Mouse (Mus musculus) ES-E14 (cell line): ENCODE data around the gene Klf2. TPM values are rescaled to one million over a fixed set of nuclear protein-coding genes. Genes with fewer than 3 reads are reported as not detected.

ENCODE experiments used
- DNase-seq: peaks from one replicate; pipeline ENCODE4 v3.0.0-alpha.2; 2013; ENCODE audit warnings: low read depth, low spot score
- H3K27ac ChIP-seq: 2 replicates; pipeline ENCODE4 v1.5.1; 2012; ENCODE audit warnings: low read depth, mild to moderate bottlenecking, low read length, moderate library complexity, mixed read lengths; ENCODE audit not compliant: poor library complexity, insufficient read depth, severe bottlenecking
- H3K36me3 ChIP-seq: 2 replicates; pipeline ENCODE4 v1.6.1; 2012; ENCODE audit warnings: mild to moderate bottlenecking, low read length, moderate library complexity, mixed read lengths; ENCODE audit not compliant: control insufficient read depth, poor library complexity, insufficient read depth, severe bottlenecking
- H3K4me1 ChIP-seq, 2 experiments: fragments of 150-350 bp in 1 of 2; sonication (generic) in 1 of 2; 2 replicates each; pipeline ENCODE4 v1.6.1; 2012; ENCODE audit warnings: low read length in 2 of 2, mild to moderate bottlenecking in 1 of 2, mixed read lengths in 1 of 2; ENCODE audit not compliant: control insufficient read depth in 2 of 2, insufficient read depth in 2 of 2, poor library complexity in 1 of 2
- H3K4me3 ChIP-seq, 2 experiments: fragments of 150-350 bp in 1 of 2; sonication (generic) in 1 of 2; 2 replicates each; pipeline ENCODE4 v1.5.1; 2012; ENCODE audit warnings: low read length in 2 of 2, low read depth in 1 of 2, mild to moderate bottlenecking in 1 of 2, mixed read lengths in 1 of 2; ENCODE audit not compliant: insufficient read depth in 1 of 2, poor library complexity in 1 of 2, severe bottlenecking in 1 of 2
- H3K9ac ChIP-seq: 2 replicates; pipeline ENCODE4 v1.6.1; 2012; ENCODE audit warnings: low read depth, mild to moderate bottlenecking, low read length, mixed read lengths; ENCODE audit not compliant: poor library complexity, insufficient read depth, severe bottlenecking
- H3K9me3 ChIP-seq: fragments of 150-350 bp; sonication (generic); 2 replicates; pipeline ENCODE4 v1.6.1; 2012; ENCODE audit warnings: low read depth, mild to moderate bottlenecking, low read length; ENCODE audit not compliant: control insufficient read depth, insufficient read depth
- CHD2 ChIP-seq: IDR thresholded peaks from 2 replicates; pipeline ENCODE4 v1.6.1; 2014; ENCODE audit warnings: mild to moderate bottlenecking, low read depth, low read length, inconsistent platforms
- HCFC1 ChIP-seq: IDR thresholded peaks from 2 replicates; pipeline ENCODE4 v1.6.1; 2012; ENCODE audit warnings: low read length, inconsistent platforms, borderline replicate concordance; ENCODE audit not compliant: insufficient read depth
- MAFK ChIP-seq: IDR thresholded peaks from 2 replicates; pipeline ENCODE4 v1.6.1; 2014; ENCODE audit warnings: mild to moderate bottlenecking, low read depth, low read length, inconsistent platforms; ENCODE audit not compliant: insufficient read depth
- ZC3H11A ChIP-seq: IDR thresholded peaks from 2 replicates; pipeline ENCODE4 v1.6.1; 2012; ENCODE audit warnings: low read depth, mild to moderate bottlenecking, inconsistent platforms, low read length, borderline replicate concordance
- ZNF384 ChIP-seq: IDR thresholded peaks from 2 replicates; pipeline ENCODE4 v1.6.1; 2012; ENCODE audit warnings: low read depth, low read length, inconsistent platforms
- in situ Hi-C, 2 experiments: fragments of 600-800 bp; cut with MboI; formaldehyde crosslinking; loops; one replicate each; pipeline ENCODE4 v1.15.1; 2025; ENCODE audit warnings: low sequenced_read_pairs in 2 of 2, inconsistent platforms in 1 of 2; ENCODE audit not compliant: unreplicated experiment in 2 of 2
- total RNA-seq: library from RNA; depleted of rRNA; stranded (reverse); fragments of 300-350 nt; gene quantifications from 2 replicates; pipeline ENCODE4 v1.2.3, GENCODE M21; 2012

The Klf2 gene
- total RNA-seq, 1 experiment: 55.0 TPM

DNA sequence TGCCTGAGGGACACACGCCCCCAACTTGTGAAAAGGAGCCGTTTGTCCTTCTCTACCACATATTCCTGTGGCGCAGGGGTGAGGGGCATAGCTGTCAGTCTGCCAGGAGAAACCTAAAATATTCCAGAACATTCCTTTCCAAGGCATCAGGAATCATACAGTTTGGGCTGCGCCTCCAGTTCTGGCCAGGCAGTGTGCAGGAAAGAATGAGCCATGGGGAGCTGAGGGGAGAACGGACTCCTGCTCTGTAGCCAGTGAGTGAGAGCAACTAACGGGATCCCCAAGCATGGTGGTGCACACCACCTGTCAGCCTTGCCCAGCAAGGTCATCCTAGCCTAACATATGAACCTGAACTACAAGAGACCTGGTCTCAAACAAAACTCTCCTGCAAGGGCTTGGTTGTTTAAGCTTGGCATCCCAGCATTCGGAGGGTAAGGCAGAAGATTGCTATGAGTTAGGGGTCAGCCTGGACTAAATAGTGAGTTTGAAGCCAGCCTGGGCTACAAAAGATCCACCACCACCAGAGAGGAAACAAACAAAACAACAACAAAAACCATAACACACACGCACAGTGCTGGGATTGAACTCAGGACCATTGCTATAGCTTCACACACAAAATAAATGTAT, 15.7 kb upstream of the Klf2 start:
- no peak for TF ChIP-seq ZNF384
- TF ChIP-seq CHD2: no peak
- TF ChIP-seq MAFK: no peak
- TF ChIP-seq HCFC1: no peak
- no peak for TF ChIP-seq ZC3H11A
- DNase-seq: no peak
- Histone ChIP-seq H3K4me1 (peaks cover 11 to 21% of the 10 kb centered on the region in 2 experiments), H3K27ac (no peak overlapping the region), H3K9ac (no peak overlapping the region), H3K36me3 (no peaks in the 10 kb centered on the region), H3K4me3 (no peak overlapping the region), H3K9me3 (no peaks in the 10 kb centered on the region)
- in situ Hi-C loops: no loop called here

DNA sequence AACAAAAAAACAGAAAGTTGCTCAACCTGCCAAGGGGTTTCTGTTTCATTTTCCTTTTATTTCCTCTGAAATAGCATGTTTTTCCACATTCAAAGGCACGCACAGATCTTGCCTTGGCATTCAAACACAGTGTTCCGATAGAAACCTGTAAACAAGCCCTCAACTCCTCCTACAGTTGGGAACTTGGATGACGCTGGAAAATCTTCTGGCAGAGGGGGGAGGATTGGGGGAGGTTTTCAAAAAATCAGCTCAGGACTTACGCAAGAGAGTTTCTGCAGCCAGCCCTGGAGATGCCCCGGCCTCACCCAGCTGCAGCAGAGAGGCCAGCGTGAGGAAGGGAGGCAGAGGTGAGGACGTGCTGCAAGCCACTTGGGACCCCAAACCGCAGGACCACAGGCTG, 15.2 kb upstream of the Klf2 start:
- H3K27ac ChIP-seq: no peak overlapping the region
- no peak overlapping the region; the same call in 1 of the 2 replicates for H3K9ac ChIP-seq
- TF ChIP-seq CHD2 (no peak), HCFC1 (no peak), MAFK (no peak)
- peaks cover 14 to 24% of the 10 kb centered on the region in 2 experiments for H3K4me1 ChIP-seq
- H3K9me3 ChIP-seq: no peaks in the 10 kb centered on the region
- in situ Hi-C loops: no loop called here
- DNase-seq: no peak
- H3K36me3 ChIP-seq: no peaks in the 10 kb centered on the region
- no peak overlapping the region for H3K4me3 ChIP-seq

DNA sequence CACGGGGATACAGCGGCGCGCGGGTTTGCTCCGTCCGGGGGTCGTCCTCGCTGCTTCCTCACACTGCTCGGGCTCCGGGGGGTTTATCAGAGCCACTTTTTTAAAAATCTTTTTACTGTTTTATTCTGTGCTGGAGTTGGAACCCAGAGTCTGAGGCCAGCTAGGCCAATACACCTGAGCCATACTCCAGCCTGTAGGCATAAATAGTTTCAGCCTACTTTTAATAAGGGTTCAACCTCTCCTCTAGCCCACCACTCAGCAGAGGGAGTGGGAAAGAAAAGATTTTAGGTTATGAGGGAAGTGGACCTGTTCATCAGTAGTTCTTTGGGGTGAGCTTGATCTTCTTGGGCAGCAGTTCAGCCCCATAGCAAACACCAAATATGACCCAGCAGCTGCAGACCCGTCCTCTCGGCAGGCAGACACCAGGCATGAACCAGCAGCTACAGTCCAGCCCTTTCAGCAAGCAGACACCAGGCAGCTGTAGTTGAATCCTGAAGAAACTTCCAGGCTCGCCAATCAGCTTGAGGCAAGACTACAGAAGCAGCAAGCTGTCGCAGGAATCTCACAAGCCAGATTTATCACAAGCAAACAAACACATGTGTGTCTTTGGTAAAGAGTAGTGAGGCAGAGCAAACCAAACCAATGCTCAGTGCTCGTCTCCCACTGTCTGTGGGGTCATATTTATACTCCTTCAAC, 13.5 kb upstream of the Klf2 start, which contains the start of gene Gm10282:
Gm10282 (minus strand) TSS at position 51 of the 696 bp plus-strand sequence.
- H3K9me3 ChIP-seq: no peaks in the 10 kb centered on the region
- in situ Hi-C loops: no loop called here
- H3K4me3 ChIP-seq: no peak within 1 kb of the TSS
- DNase-seq: no peak
- no peaks in the 10 kb centered on the region for H3K36me3 ChIP-seq
- no peak within 1 kb of the TSS for H3K9ac ChIP-seq
- TF ChIP-seq ZC3H11A (no peak), HCFC1 (no peak), CHD2 (no peak), ZNF384 (no peak)
- peaks cover 16 to 29% of the 10 kb centered on the region in 2 experiments for H3K4me1 ChIP-seq
- no peak within 1 kb of the TSS for H3K27ac ChIP-seq

DNA sequence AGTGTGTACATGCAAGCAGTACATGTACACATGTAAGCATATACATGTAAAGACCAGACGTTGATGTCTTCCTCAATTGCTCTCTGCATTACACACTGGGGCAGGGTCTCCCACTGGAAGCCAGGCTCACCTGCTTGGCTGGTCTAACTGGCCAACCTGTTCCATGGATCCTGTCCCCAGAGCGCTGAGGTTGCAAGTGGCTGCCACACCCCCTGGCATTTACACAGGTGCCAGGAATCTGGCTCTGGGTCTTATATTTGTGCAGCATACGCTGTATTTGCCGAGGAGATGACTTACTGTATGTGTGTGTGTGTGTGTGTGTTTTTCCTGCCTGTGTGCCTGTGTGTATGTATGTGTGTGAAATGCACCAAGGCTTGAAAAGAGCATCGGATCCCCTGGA, 11.9 kb upstream of the Klf2 start:
- H3K4me1 ChIP-seq: peaks cover 16 to 27% of the 10 kb centered on the region in 2 experiments
- no peaks in the 10 kb centered on the region for H3K36me3 ChIP-seq
- H3K4me3 ChIP-seq: no peak overlapping the region
- TF ChIP-seq MAFK: no peak
- no peak for TF ChIP-seq ZNF384
- no peak for TF ChIP-seq ZC3H11A
- TF ChIP-seq HCFC1: no peak
- no peak for TF ChIP-seq CHD2
- no peak for DNase-seq
- no peaks in the 10 kb centered on the region for H3K9me3 ChIP-seq
- in situ Hi-C loops: no loop called here
- H3K27ac ChIP-seq: 0 out of 2 replicates have a peak overlapping the region, but pooled peaks have one; percentile 4
- no peak overlapping the region for H3K9ac ChIP-seq
